Mouse (Mus musculus) forebrain, embryonic 13.5 days (tissue): ENCODE results near the gene Abraxas1. TPM values are rescaled to one million over a fixed set of nuclear protein-coding genes. Genes with fewer than 3 reads are reported as not detected.
A peak's percentile ranks its signal among the peaks of the same experiment; 100 is the strongest.

Source experiments
- ATAC-seq: fragments of 200-750 bp; cut with Nextera tagmentation; 2 replicates; pipeline ENCODE4 v1.8.0; 2017
- H3K27ac ChIP-seq: fragments of 300-500 bp; sonication (generic); 2 replicates; pipeline ENCODE4 v1.5.1; 2015; ENCODE audit warnings: inconsistent platforms, mild to moderate bottlenecking, moderate library complexity
- H3K27me3 ChIP-seq: fragments of 300-500 bp; sonication (generic); 2 replicates; pipeline ENCODE4 v1.6.1; 2015; ENCODE audit warnings: mild to moderate bottlenecking, inconsistent platforms
- H3K36me3 ChIP-seq: fragments of 300-500 bp; sonication (generic); 2 replicates; pipeline ENCODE4 v1.6.1; 2015; ENCODE audit warnings: mild to moderate bottlenecking, inconsistent platforms; ENCODE audit not compliant: poor library complexity, severe bottlenecking
- H3K4me1 ChIP-seq: fragments of 300-500 bp; sonication (generic); 2 replicates; pipeline ENCODE4 v1.6.1; 2015; ENCODE audit warnings: inconsistent platforms
- H3K4me2 ChIP-seq: fragments of 300-500 bp; sonication (generic); 2 replicates; pipeline ENCODE4 v1.6.1; 2015; ENCODE audit warnings: inconsistent platforms, mild to moderate bottlenecking, moderate library complexity
- H3K4me3 ChIP-seq: fragments of 300-500 bp; sonication (generic); 2 replicates; pipeline ENCODE4 v1.5.1; 2015; ENCODE audit warnings: mild to moderate bottlenecking, inconsistent platforms
- H3K9ac ChIP-seq: fragments of 300-500 bp; sonication (generic); 2 replicates; pipeline ENCODE4 v1.6.1; 2015; ENCODE audit warnings: mild to moderate bottlenecking, inconsistent platforms
- H3K9me3 ChIP-seq: fragments of 300-500 bp; sonication (generic); replicated peaks from 2 replicates; pipeline ENCODE4 v1.6.1; 2016; ENCODE audit warnings: inconsistent platforms
- WGBS: fragments of 180-500 bp; shearing (Covaris S2); methylation state at CpG from one replicate; pipeline ENCODE4 v1.1.7; 2015; 5-methylcytosine and 5-hydroxymethylcytosine counted together
- polyA plus RNA-seq: library from polyadenylated mRNA; unstranded; fragments of >200 nt; fragmentation: Nextera tagmentation; extraction: Ambion mirVana; gene quantifications from 2 replicates; pipeline ENCODE4 v1.2.1, GENCODE M21; 2015

Gene Abraxas1
- polyA plus RNA-seq, 1 experiment from 2014 or later, result 24.9 TPM

GRCm38 (mm10) chr5:100845848-100846598, 25.3 kb upstream of the Abraxas1 start:
- WGBS, result under 1% methylated on average over 47 of the region's 52 CpGs
- H3K36me3 ChIP-seq, result no peaks in the 10 kb centered on the region
- peak overlapping the region; percentile 95 for H3K4me2 ChIP-seq
- peak overlapping the region; percentile 54 for H3K4me3 ChIP-seq
- no peak overlapping the region for H3K27ac ChIP-seq
- H3K4me1 ChIP-seq, result peaks cover 17% of the 10 kb centered on the region
- peaks cover 52% of the 10 kb centered on the region for H3K27me3 ChIP-seq
- peak; percentile 57 for ATAC-seq
- H3K9ac ChIP-seq, result peak overlapping the region; percentile 66
- no peaks in the 10 kb centered on the region; the same call in 1 of the 2 replicates for H3K9me3 ChIP-seq

DNA sequence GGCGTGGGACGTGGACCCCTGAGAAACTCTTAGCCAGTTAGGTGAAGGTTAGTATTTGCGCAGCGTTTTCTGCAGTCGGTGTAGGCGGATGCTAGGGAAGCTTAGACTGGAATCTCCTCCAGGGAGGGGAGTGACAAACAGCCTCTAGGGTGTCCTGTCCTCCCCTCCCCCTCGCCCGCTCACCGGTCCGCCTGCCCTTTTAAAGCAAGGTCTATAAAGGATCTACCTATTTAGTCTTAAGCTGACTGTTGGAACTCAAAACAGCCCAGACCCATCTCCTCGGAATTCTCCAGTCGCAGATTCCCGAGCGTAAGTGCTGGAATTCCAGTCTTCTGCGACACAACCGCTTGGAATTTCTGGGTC, 24.7 kb upstream of the Abraxas1 start, which contains the start of gene Gpat3:
TSS of gene Gpat3 (plus strand) at position 229 of the 363 bp plus-strand sequence.
- ATAC-seq, result peak; percentile 51; the same call in 1 of the 2 replicates
- H3K9me3 ChIP-seq, result no peaks in the 10 kb centered on the region; the same call in 1 of the 2 replicates
- under 1% methylated on average over 16 of the region's 16 CpGs for WGBS
- H3K9ac ChIP-seq, result peak within 1 kb of the TSS; percentile 66
- no peaks in the 10 kb centered on the region for H3K36me3 ChIP-seq
- peak within 1 kb of the TSS; percentile 54 for H3K4me3 ChIP-seq
- no peak within 1 kb of the TSS for H3K27ac ChIP-seq
- peaks cover 17% of the 10 kb centered on the region for H3K4me1 ChIP-seq
- peaks cover 52% of the 10 kb centered on the region for H3K27me3 ChIP-seq
- peak within 1 kb of the TSS; percentile 95 for H3K4me2 ChIP-seq

GRCm38 (mm10) chr5:100844485-100844884, 23.7 kb upstream of the Abraxas1 start:
- Histone ChIP-seq H3K4me2 (no peak overlapping the region), H3K27ac (no peak overlapping the region), H3K36me3 (no peaks in the 10 kb centered on the region), H3K9me3 (no peaks in the 10 kb centered on the region; the same call in 1 of the 2 replicates), H3K27me3 (peaks cover 52% of the 10 kb centered on the region), H3K9ac (no peak overlapping the region), H3K4me1 (peaks cover 17% of the 10 kb centered on the region), H3K4me3 (no peak overlapping the region)
- ATAC-seq, result no peak
- WGBS, result 58% methylated on average over 3 of the region's 3 CpGs

DNA sequence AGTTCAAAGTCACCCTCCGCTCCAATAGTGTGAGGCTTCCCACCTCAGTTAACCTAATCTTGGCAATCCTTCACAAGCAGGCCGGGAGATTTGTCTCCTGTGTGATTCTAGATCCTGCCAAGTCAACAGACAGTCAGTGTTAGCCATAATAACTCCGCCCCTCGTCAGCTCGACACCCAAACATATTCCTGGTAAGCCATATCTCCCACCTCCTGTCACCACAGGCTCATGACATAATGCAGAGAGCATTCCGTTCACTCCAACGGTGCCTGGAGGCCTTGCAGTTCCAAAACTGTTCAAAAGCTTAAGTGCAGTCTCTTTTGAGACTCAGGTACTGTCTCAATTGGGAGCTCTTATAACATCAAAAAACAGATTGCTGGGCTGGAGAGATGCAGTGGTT, 17.1 kb upstream of the Abraxas1 start:
- no peak overlapping the region for H3K4me3 ChIP-seq
- no peaks in the 10 kb centered on the region; the same call in 1 of the 2 replicates for H3K9me3 ChIP-seq
- H3K36me3 ChIP-seq, result no peaks in the 10 kb centered on the region
- H3K9ac ChIP-seq, result no peak overlapping the region
- 88% methylated on average over 7 of the region's 7 CpGs for WGBS
- H3K27ac ChIP-seq, result no peak overlapping the region
- ATAC-seq, result no peak
- no peak overlapping the region for H3K4me2 ChIP-seq
- H3K27me3 ChIP-seq, result no peaks in the 10 kb centered on the region
- H3K4me1 ChIP-seq, result no peaks in the 10 kb centered on the region

- Histone ChIP-seq H3K9ac (no peak overlapping the region), H3K4me1 (no peaks in the 10 kb centered on the region), H3K9me3 (no peaks in the 10 kb centered on the region), H3K4me2 (no peak overlapping the region), H3K4me3 (no peak overlapping the region), H3K27ac (no peak overlapping the region), H3K36me3 (no peaks in the 10 kb centered on the region), H3K27me3 (no peaks in the 10 kb centered on the region)
- no peak for ATAC-seq
- WGBS, result 73% methylated on average over 9 of the region's 9 CpGs
Measured at GRCm38 (mm10) chr5:100835862-100836538, 15.2 kb upstream of the Abraxas1 start.

DNA sequence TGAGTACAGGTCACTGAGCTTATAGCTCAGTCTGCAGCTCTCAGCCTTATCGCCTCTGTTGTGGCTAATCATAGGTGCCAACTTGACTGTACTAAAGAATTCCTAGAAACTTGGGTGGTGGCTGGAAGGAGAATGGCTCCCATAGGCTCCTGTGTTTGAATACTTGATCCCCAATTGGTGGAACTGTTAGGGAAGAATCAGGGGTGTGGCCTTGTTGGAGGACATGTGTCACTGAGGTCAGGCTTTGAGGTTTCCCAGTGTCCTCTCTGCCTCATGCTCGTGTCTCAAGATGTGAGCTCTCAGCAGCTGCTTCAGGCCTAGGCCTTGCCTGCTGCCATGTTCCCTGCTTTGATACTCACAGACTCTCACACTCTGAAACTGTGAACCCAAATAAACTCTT, 13.1 kb upstream of the Abraxas1 start:
- H3K27me3 ChIP-seq, result no peaks in the 10 kb centered on the region
- no peaks in the 10 kb centered on the region for H3K4me1 ChIP-seq
- H3K27ac ChIP-seq, result no peak overlapping the region
- no peaks in the 10 kb centered on the region for H3K9me3 ChIP-seq
- H3K4me2 ChIP-seq, result no peak overlapping the region
- no peak overlapping the region for H3K4me3 ChIP-seq
- H3K36me3 ChIP-seq, result no peaks in the 10 kb centered on the region
- no peak for ATAC-seq
- H3K9ac ChIP-seq, result no peak overlapping the region
- WGBS, result 82% methylated on average over 2 of the region's 2 CpGs

- Histone ChIP-seq H3K27ac (no peak overlapping the region), H3K9me3 (no peaks in the 10 kb centered on the region), H3K4me2 (no peak overlapping the region), H3K36me3 (no peaks in the 10 kb centered on the region), H3K9ac (no peak overlapping the region), H3K4me3 (no peak overlapping the region), H3K27me3 (no peaks in the 10 kb centered on the region), H3K4me1 (no peaks in the 10 kb centered on the region)
- ATAC-seq, result no peak
- 92% methylated on average over 3 of the region's 3 CpGs for WGBS
Measured at GRCm38 (mm10) chr5:100832680-100833079, 11.9 kb upstream of the Abraxas1 start.

GRCm38 (mm10) chr5:100828701-100829100, 7.9 kb upstream of the Abraxas1 start:
- Histone ChIP-seq H3K9me3 (no peaks in the 10 kb centered on the region), H3K27me3 (no peaks in the 10 kb centered on the region), H3K4me1 (no peaks in the 10 kb centered on the region), H3K27ac (no peak overlapping the region), H3K4me3 (no peak overlapping the region), H3K36me3 (no peaks in the 10 kb centered on the region), H3K9ac (no peak overlapping the region), H3K4me2 (no peak overlapping the region)
- WGBS, result 87% methylated on average over 3 of the region's 3 CpGs
- no peak for ATAC-seq

DNA sequence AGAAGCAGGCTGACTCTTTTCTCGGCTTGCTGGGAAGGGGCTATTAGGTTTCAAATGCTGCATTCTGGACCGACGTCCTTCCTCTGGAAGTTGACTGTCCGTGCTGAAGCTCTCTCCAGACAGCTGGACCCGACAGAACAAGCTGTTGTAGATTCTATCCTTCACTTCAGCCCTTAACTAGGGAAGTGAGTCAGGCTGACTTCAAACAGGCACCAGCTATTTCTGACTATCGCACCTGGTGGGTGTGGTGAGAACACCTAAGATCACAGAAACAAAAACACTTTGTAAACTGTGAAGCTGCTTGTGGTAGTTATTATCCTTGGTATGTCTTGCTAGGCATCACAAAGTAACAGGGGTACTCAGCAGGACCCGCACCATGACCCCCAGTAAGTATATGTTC, 5.8 kb upstream of the Abraxas1 start:
- H3K4me2 ChIP-seq, result no peak overlapping the region
- WGBS, result 80% methylated on average over 7 of the region's 7 CpGs
- H3K4me3 ChIP-seq, result no peak overlapping the region

DNA sequence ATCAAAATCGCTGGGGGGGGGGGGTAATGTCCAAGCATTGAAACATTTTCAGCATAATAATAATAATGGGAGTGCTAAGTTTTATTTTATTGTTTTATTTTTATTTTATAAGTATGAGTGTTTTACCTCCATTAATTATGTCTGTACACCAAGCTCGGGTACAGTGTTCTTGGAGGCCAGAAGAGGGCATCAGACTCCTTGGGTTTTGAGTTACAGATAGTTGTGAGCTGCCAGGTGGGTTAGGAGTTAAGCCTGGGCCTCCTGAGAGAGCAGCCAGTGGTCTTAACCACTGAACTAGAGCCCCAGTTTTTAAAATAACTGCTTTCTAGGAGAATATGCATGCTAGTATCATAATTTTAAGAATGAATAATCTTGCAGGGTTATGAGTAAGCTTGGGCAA, 5.2 kb upstream of the Abraxas1 start:
- Histone ChIP-seq H3K4me3 (no peak overlapping the region), H3K4me2 (no peak overlapping the region), H3K9ac (no peak overlapping the region), H3K4me1 (no peaks in the 10 kb centered on the region), H3K9me3 (no peaks in the 10 kb centered on the region), H3K36me3 (no peaks in the 10 kb centered on the region), H3K27me3 (no peaks in the 10 kb centered on the region), H3K27ac (no peak overlapping the region)
- WGBS, result 27% methylated on average over 2 of the region's 2 CpGs
- no peak for ATAC-seq

More for the DNA sequence above, 5.8 kb upstream of the Abraxas1 start:
- no peaks in the 10 kb centered on the region for H3K9me3 ChIP-seq
- no peak for ATAC-seq
- no peak overlapping the region for H3K9ac ChIP-seq
- no peaks in the 10 kb centered on the region for H3K27me3 ChIP-seq
- H3K36me3 ChIP-seq, result no peaks in the 10 kb centered on the region
- H3K27ac ChIP-seq, result no peak overlapping the region
- no peaks in the 10 kb centered on the region for H3K4me1 ChIP-seq

DNA sequence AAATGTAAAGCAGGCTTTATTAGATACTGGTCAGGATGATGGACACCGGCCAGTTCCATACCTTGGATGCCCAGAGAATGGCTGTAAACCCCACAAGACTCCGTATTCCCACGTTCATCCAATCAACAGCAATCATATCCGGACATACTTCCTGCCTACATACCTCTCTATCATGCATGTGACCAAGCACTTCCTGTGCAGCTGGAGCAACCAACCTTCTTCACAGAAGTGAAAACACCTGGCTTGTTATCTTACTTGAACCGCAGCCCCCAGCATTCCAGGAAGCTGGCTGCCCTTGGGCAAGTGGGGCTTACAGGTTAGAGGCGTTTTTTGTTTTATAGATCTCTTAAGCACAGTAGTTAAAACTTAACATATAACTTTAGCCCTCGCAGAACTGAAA, 2.1 kb upstream of the Abraxas1 start:
- Histone ChIP-seq H3K36me3 (no peaks in the 10 kb centered on the region), H3K9me3 (no peaks in the 10 kb centered on the region), H3K4me1 (peaks cover 7% of the 10 kb centered on the region), H3K4me2 (no peak overlapping the region), H3K27ac (no peak overlapping the region), H3K27me3 (no peaks in the 10 kb centered on the region), H3K4me3 (no peak overlapping the region), H3K9ac (no peak overlapping the region)
- no peak for ATAC-seq
- 92% methylated on average over 7 of the region's 7 CpGs for WGBS

GRCm38 (mm10) chr5:100821375-100821774, 610 bp upstream of the Abraxas1 start:
- no peaks in the 10 kb centered on the region for H3K36me3 ChIP-seq
- 83% methylated on average over 8 of the region's 8 CpGs for WGBS
- H3K27ac ChIP-seq, result no peak overlapping the region
- H3K9me3 ChIP-seq, result no peaks in the 10 kb centered on the region
- H3K27me3 ChIP-seq, result no peaks in the 10 kb centered on the region
- no peak overlapping the region for H3K9ac ChIP-seq
- H3K4me1 ChIP-seq, result peaks cover 7% of the 10 kb centered on the region
- ATAC-seq, result 0 out of 2 replicates have a peak, but pooled peaks have one; percentile 2
- peak overlapping the region; percentile 83; the same call in 1 of the 2 replicates for H3K4me2 ChIP-seq
- H3K4me3 ChIP-seq, result peak overlapping the region; percentile 69; the same call in 1 of the 2 replicates
